In genomic region chr10:39773940-39774726, GRCm38 (mm10) we compare ENCODE assay signal across 13 mouse cellular contexts. TPM values are rescaled to one million over a fixed set of nuclear protein-coding genes. Genes with fewer than 3 reads are reported as not detected.
A peak's percentile ranks its signal among the peaks of the same experiment; 100 is the strongest.
DNase-seq lines count a peak whose midpoint lies in the region; ATAC-seq lines count a peak whose summit lies in the region.
"Had no signal": no experiment of that assay in that cellular context is flagged by ENCODE, and none has a peak within 500 bp of the region (broad histone marks: within the 10 kb centered on the region; RNA-seq: fewer than 3 reads in every experiment).

No protein-coding gene starts in this region.

- intact Hi-C loops in gastrocnemius, postnatal 36 days (cut with DNase I), result no loop called here

- peak; percentile 39 for DNase-seq in thymus, postnatal 0 days (ENCODE audit: low spot score)
- no peak for DNase-seq in thymus, postnatal 25 days
- no peak for DNase-seq in gastrocnemius, postnatal 36 days
- DNase-seq in right cerebral cortex, adult 2 months (ENCODE audit: low spot score in 2 of 2), result no peak
- no peak for DNase-seq in urinary bladder, postnatal 25 days (ENCODE audit: low spot score)
- DNase-seq: cerebellum, adult 9-10 months; embryo, embryonic 11 days; gastrocnemius, postnatal 14 days; kidney, adult 9 months; retina, postnatal 1 day had no signal

- peak; percentile 71 for ATAC-seq in inflammation-experienced regulatory T-cells, adult 6 months
- peak; percentile 40 for ATAC-seq in megakaryocyte, adult 5-6 weeks (ENCODE audit: poor library complexity, severe bottlenecking)
- ATAC-seq: liver, embryonic 12.5 days had no signal

RNA-seq across cellular contexts. Expression of gene Rev3l, which starts 42.2 kb away (rescaled TPM):
- polyA plus RNA-seq in thymus, postnatal 0 days (2015; fragmentation: Nextera tagmentation; extraction: Ambion mirVana), result 12.4 and 13.2 TPM in 2 replicates
- 10 to 100 TPM; 10.9 to 17.8 (median 14.3) TPM for polyA plus RNA-seq in inflammation-experienced regulatory T-cells, adult 6 months (2017; shearing (Covaris generic))
- 24.0 and 28.4 TPM in 2 replicates for total RNA-seq in megakaryocyte, adult 5-6 weeks (2015)
- 17.3 and 20.8 TPM in 2 replicates for total RNA-seq in megakaryocyte, adult 5-6 weeks (2017)
- 10 to 100 TPM; 26.6 to 30.6 TPM for total RNA-seq in gastrocnemius, postnatal 36 days (2021)
